Mouse (Mus musculus): Measurements from ENCODE around the gene Fzr1. TPM values are rescaled to one million over a fixed set of nuclear protein-coding genes. Genes with fewer than 3 reads are reported as not detected.

Gene Fzr1
- 38.8 and 44.5 TPM in 2 replicates for total RNA-seq (2012; rRNA removed)
- total RNA-seq (2014; rRNA removed) = 29.5 and 33.1 TPM in 2 replicates
- 67.7 and 75.4 TPM in 2 replicates for polyA plus RNA-seq (2012; ENCODE audit: insufficient read length, low read depth)

GRCm38 (mm10) chr10:81377793-81378552 lies at the start of gene Fzr1:
Gene Fzr1, minus strand, starts transcription at chr10:81378516.
- Histone ChIP-seq H3K27ac (ENCODE audit: insufficient read depth, low read depth) (peak within 1 kb of the TSS; percentile 29), H3K4me3 (replicated peaks in 1 of 3; ENCODE audit: low read depth in 2 of 3, low read length in 2 of 3, poor library complexity in 1 of 3) (peak within 1 kb of the TSS; percentile 75 to 97 (median 90)), H3K36me3 (replicated peaks in 1 of 2; ENCODE audit: control insufficient read depth in 1 of 2, insufficient read depth in 1 of 2, low read length in 1 of 2) (peaks cover 18 to 24% of the 10 kb centered on the region in 2 experiments), H3K4me2 (ENCODE audit: insufficient read depth, low read depth, poor library complexity, severe bottlenecking) (peak within 1 kb of the TSS; percentile 94), H3K4me1 (ENCODE audit: control insufficient read depth in 1 of 2, insufficient read depth in 2 of 2) (peaks cover 5 to 42% of the 10 kb centered on the region in 2 experiments; a peak in 3 of 4 replicates), H3K9me3 (replicated peaks; ENCODE audit: low read length) (no peaks in the 10 kb centered on the region), H3K9ac (ENCODE audit: insufficient read depth, low read depth) (peak within 1 kb of the TSS; percentile 90), H3K27me3 (replicated peaks) (no peaks in the 10 kb centered on the region), H3K79me2 (replicated peaks; ENCODE audit: control insufficient read depth, extremely low read depth, insufficient read depth, poor library complexity, severe bottlenecking) (peaks cover 36% of the 10 kb centered on the region)
- in situ Hi-C loops (cut with MboI; ENCODE audit: low pct_ligation_motif_present, low pct_unique_long_range_greater_than_20kb, low sequenced_read_pairs) (no loop called here), dilution Hi-C loops (cut with MboI; ENCODE audit: extremely low pct_ligation_motif_present, extremely low pct_unique_long_range_greater_than_20kb, low sequenced_read_pairs) (no loop called here)
- DNase-seq (ENCODE audit: extremely low read depth) = no peak
- TF ChIP-seq IRF4 (IDR thresholded peaks at IDR 0.05; ENCODE audit: low read depth, low read length) = no peak
- peak; percentile 11 for TF ChIP-seq NELFE (IDR thresholded peaks at IDR 0.05; ENCODE audit: low read depth, low read length)
- TF ChIP-seq POLR2A (IDR thresholded peaks at IDR 0.05; ENCODE audit: low read depth, low read length) = peak; percentile 64

- Histone ChIP-seq H3K9ac (ENCODE audit: insufficient read depth, low read depth) (no peak overlapping the region), H3K27me3 (replicated peaks) (peaks cover 36% of the 10 kb centered on the region), H3K4me3 (replicated peaks in 1 of 3; ENCODE audit: low read depth in 2 of 3, low read length in 2 of 3, poor library complexity in 1 of 3) (no peak overlapping the region), H3K79me2 (replicated peaks; ENCODE audit: control insufficient read depth, extremely low read depth, insufficient read depth, poor library complexity, severe bottlenecking) (peaks cover 21% of the 10 kb centered on the region), H3K9me3 (replicated peaks; ENCODE audit: low read length) (no peaks in the 10 kb centered on the region), H3K4me2 (ENCODE audit: insufficient read depth, low read depth, poor library complexity, severe bottlenecking) (no peak overlapping the region), H3K27ac (ENCODE audit: insufficient read depth, low read depth) (no peak overlapping the region), H3K4me1 (ENCODE audit: control insufficient read depth in 1 of 2, insufficient read depth in 2 of 2) (peaks cover 33 to 54% of the 10 kb centered on the region in 2 experiments), H3K36me3 (replicated peaks in 1 of 2; ENCODE audit: control insufficient read depth in 1 of 2, insufficient read depth in 1 of 2, low read length in 1 of 2) (no peaks in the 10 kb centered on the region)
- dilution Hi-C loops (cut with MboI; ENCODE audit: extremely low pct_ligation_motif_present, extremely low pct_unique_long_range_greater_than_20kb, low sequenced_read_pairs) = no loop called here
- in situ Hi-C loops (cut with MboI; ENCODE audit: low pct_ligation_motif_present, low pct_unique_long_range_greater_than_20kb, low sequenced_read_pairs) = no loop called here
- no peak for DNase-seq (ENCODE audit: extremely low read depth)
- TF ChIP-seq IRF4 (IDR thresholded peaks at IDR 0.05; ENCODE audit: low read depth, low read length) = no peak
- TF ChIP-seq ZC3H11A (IDR thresholded peaks at IDR 0.05; ENCODE audit: low read depth, low read length) = no peak
- no peak for TF ChIP-seq CTCF (conservative IDR thresholded peaks at IDR 0.05 in 1 of 2, IDR thresholded peaks at IDR 0.05 in 1 of 2; ENCODE audit: low read depth in 2 of 2, low read length in 2 of 2)
- no peak for TF ChIP-seq TBP (conservative IDR thresholded peaks at IDR 0.05; ENCODE audit: low read depth, low read length)
- no peak for TF ChIP-seq POLR2AphosphoS2 (IDR thresholded peaks at IDR 0.05; ENCODE audit: low read depth, low read length)
- no peak for TF ChIP-seq MAX (IDR thresholded peaks at IDR 0.05; ENCODE audit: low read length)
- no peak for TF ChIP-seq MAFK (IDR thresholded peaks at IDR 0.05; ENCODE audit: insufficient replicate concordance, low read length)
- no peak for TF ChIP-seq MAZ (IDR thresholded peaks at IDR 0.05; ENCODE audit: low read depth, low read length)
- no peak for TF ChIP-seq MXI1 (IDR thresholded peaks at IDR 0.05; ENCODE audit: low read depth, low read length)
- TF ChIP-seq ETS1 (conservative IDR thresholded peaks at IDR 0.05; ENCODE audit: low read depth, low read length) = no peak
- TF ChIP-seq MEF2A (IDR thresholded peaks at IDR 0.05; ENCODE audit: borderline replicate concordance, low read depth, low read length) = no peak
- TF ChIP-seq ZMIZ1 (IDR thresholded peaks at IDR 0.05; ENCODE audit: low read depth, low read length) = no peak
- no peak for TF ChIP-seq RAD21 (IDR thresholded peaks at IDR 0.05; ENCODE audit: low read depth, low read length)
Measured at GRCm38 (mm10) chr10:81427804-81428506, 49.6 kb upstream of the Fzr1 start.
